ENCODE assay signal across 17 mouse cellular contexts in genomic region chr13:46653671-46654070, GRCm38 (mm10).
"Had no signal": no experiment of that assay in that cellular context is flagged by ENCODE, and none has a peak within 500 bp of the region (broad histone marks: within the 10 kb centered on the region; RNA-seq: fewer than 3 reads in every experiment).

No protein-coding gene starts in this region.

- H3K4me2 ChIP-seq: liver, embryonic 11.5 days; liver, embryonic 15.5 days; midbrain, embryonic 11.5 days; midbrain, embryonic 15.5 days; neural tube, embryonic 13.5 days had no signal

- ATAC-seq: lung, postnatal 0 days; midbrain, embryonic 15.5 days had no signal

- H3K27me3 ChIP-seq: liver, embryonic 15.5 days; midbrain, embryonic 15.5 days; neural tube, embryonic 13.5 days had no signal

- H3K9me3 ChIP-seq: limb, embryonic 10.5 days; liver, embryonic 15.5 days; midbrain, embryonic 15.5 days; neural tube, embryonic 13.5 days had no signal

- H3K4me1 ChIP-seq: limb, embryonic 10.5 days; liver, embryonic 15.5 days; midbrain, embryonic 15.5 days; neural tube, embryonic 13.5 days had no signal

- H3K9ac ChIP-seq: liver, embryonic 15.5 days; midbrain, embryonic 15.5 days; neural tube, embryonic 13.5 days had no signal

- H3K4me3 ChIP-seq: left cerebral cortex, adult 2 months; limb, embryonic 10.5 days; liver, embryonic 15.5 days; midbrain, embryonic 15.5 days; neural tube, embryonic 13.5 days had no signal

- H3K36me3 ChIP-seq: limb, embryonic 10.5 days; liver, embryonic 15.5 days; midbrain, embryonic 15.5 days; neural tube, embryonic 13.5 days had no signal

- DNase-seq: kidney, adult 18-20 months; kidney, postnatal 10 days; kidney, postnatal 4 days; lung, adult 2 months; lung, postnatal 36 days; retina, postnatal 1 day; right cerebral cortex, postnatal 4 days; spleen, adult 18-20 months; thymus, adult 18-20 months had no signal

- H3K27ac ChIP-seq: left cerebral cortex, adult 2 months; limb, embryonic 10.5 days; liver, embryonic 15.5 days; midbrain, embryonic 15.5 days; neural tube, embryonic 13.5 days had no signal
